Mouse (Mus musculus) lung, embryonic 14.5 days (tissue): ENCODE data around the gene Pdcd1lg2. TPM values are rescaled to one million over a fixed set of nuclear protein-coding genes. Genes with fewer than 3 reads are reported as not detected.
"Not testable (repeated sequence)": the region's sequence is repeated elsewhere in the genome, so short reads cannot be mapped to it uniquely, and the experiment has no call there.

Source experiments
- ATAC-seq: fragments of 200-750 bp; cut with Nextera tagmentation; 2 replicates; pipeline ENCODE4 v1.8.0; 2017; ENCODE audit warnings: mild to moderate bottlenecking, moderate TSS enrichment, moderate library complexity; ENCODE audit not compliant: insufficient read depth
- DNase-seq: peaks from one replicate; pipeline ENCODE4 v3.0.0-alpha.2; 2015
- H3K27ac ChIP-seq: fragments of 300-500 bp; sonication (generic); 2 replicates; pipeline ENCODE4 v1.5.1; 2014; ENCODE audit warnings: low read depth, mild to moderate bottlenecking, moderate library complexity
- H3K27me3 ChIP-seq: fragments of 300-500 bp; sonication (generic); 2 replicates; pipeline ENCODE4 v1.6.1; 2014; ENCODE audit warnings: low read length, control low read depth; ENCODE audit not compliant: insufficient read depth
- H3K36me3 ChIP-seq: fragments of 300-500 bp; sonication (generic); 2 replicates; pipeline ENCODE4 v1.6.1; 2014; ENCODE audit warnings: control low read depth; ENCODE audit not compliant: insufficient read depth
- H3K4me1 ChIP-seq: fragments of 300-500 bp; sonication (generic); 2 replicates; pipeline ENCODE4 v1.6.1; 2014; ENCODE audit warnings: antibody characterized with exemption, control low read depth; ENCODE audit not compliant: insufficient read depth
- H3K4me2 ChIP-seq: fragments of 300-500 bp; sonication (generic); 2 replicates; pipeline ENCODE4 v1.6.1; 2014; ENCODE audit warnings: mild to moderate bottlenecking
- H3K4me3 ChIP-seq: fragments of 300-500 bp; sonication (generic); 2 replicates; pipeline ENCODE4 v1.5.1; 2014; ENCODE audit warnings: low read depth, low read length
- H3K9ac ChIP-seq: fragments of 300-500 bp; sonication (generic); 2 replicates; pipeline ENCODE4 v1.6.1; 2014
- H3K9me3 ChIP-seq: fragments of 300-500 bp; sonication (generic); 2 replicates; pipeline ENCODE4 v1.6.1; 2016; ENCODE audit warnings: low read depth, low read length, control low read depth
- CTCF ChIP-seq: IDR thresholded peaks from 2 replicates; pipeline ENCODE4 v1.5.1; 2016; ENCODE audit warnings: antibody characterized with exemption, low read depth
- WGBS: fragments of 180-500 bp; shearing (Covaris S2); extraction: QIAGEN DNeasy Blood & Tissue Kit; methylation state at CpG from one replicate; pipeline ENCODE4 v1.1.7; 2014; 5-methylcytosine and 5-hydroxymethylcytosine counted together
- polyA plus RNA-seq: library from polyadenylated mRNA; unstranded; fragments of >200 nt; fragmentation: Nextera tagmentation; extraction: Ambion mirVana; gene quantifications from 2 replicates; pipeline ENCODE4 v1.2.1, GENCODE M21; 2014

The Pdcd1lg2 gene
- polyA plus RNA-seq, 1 experiment from 2014 or later: not detected

- WGBS: 85% methylated on average over 18 of the region's 18 CpGs
These were observed 4.4 kb upstream of the Pdcd1lg2 start for GRCm38 (mm10) chr19:29406042-29407017.

DNA sequence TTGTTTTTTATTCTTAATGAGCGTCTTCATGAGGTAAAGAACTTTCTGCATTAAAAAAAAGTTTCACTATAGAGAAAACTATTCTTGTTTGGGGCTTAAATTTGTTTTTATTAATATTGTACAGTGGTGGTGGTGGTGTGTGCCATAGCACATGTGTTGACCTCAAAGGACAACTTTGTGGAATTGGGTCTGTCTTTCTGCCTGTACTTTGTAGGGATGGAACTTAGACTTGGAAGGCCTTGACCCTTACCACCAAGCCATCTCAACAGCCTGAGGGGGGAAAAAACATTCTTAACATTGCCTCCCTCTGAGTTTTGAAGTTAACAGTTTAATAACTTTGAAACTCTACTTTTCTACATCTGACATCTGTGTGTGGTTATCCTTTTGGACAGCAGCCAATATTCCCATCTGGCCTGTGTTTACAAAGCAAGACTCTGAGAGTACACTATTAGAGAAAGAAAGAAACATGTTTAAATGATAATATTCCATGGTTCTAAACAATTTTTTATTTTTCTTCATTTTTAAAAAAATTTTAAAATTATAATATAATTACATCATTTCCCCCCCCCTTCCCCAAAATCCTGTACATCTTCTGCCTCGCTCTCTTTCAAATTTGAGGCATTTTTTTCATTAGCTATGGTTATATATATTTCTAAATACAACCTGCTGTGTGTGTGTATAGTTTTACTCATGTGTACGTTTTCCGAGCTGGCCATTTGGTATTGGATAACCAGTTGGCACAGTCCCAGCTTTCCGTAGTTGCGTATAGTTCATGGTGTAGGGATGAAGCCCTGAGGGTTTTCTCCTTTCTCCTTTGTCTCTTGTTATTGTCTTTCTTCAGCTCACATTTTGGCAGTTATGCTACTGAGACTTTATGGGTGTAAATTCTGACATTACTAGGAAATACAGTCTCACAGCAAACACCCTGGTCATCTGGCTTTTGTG is 2.0 kb downstream of the Pdcd1lg2 start:
- ATAC-seq: peak; percentile 90; the same call in 1 of the 2 replicates
- peak; percentile 91 for DNase-seq
- WGBS: 43% methylated on average over 6 of the region's 6 CpGs
- peak overlapping the region; percentile 56 for H3K27ac ChIP-seq
- H3K36me3 ChIP-seq: no peaks in the 10 kb centered on the region
- H3K9ac ChIP-seq: no peak overlapping the region
- H3K9me3 ChIP-seq: no peaks in the 10 kb centered on the region
- H3K4me3 ChIP-seq: no peak overlapping the region
- peaks cover 8% of the 10 kb centered on the region; the same call in 1 of the 2 replicates for H3K4me1 ChIP-seq
- H3K27me3 ChIP-seq: no peaks in the 10 kb centered on the region
- 0 out of 2 replicates have a peak overlapping the region, but pooled peaks have one; percentile 2 for H3K4me2 ChIP-seq
- TF ChIP-seq CTCF: no peak

More at GRCm38 (mm10) chr19:29406042-29407017, 4.4 kb upstream of the Pdcd1lg2 start:
- 0 out of 2 replicates have a peak, but pooled peaks cover 3% of the 10 kb centered on the region for H3K4me1 ChIP-seq
- no peak for ATAC-seq
- no peak overlapping the region for H3K4me2 ChIP-seq
- H3K36me3 ChIP-seq: no peaks in the 10 kb centered on the region
- TF ChIP-seq CTCF: no peak
- DNase-seq: no peak
- no peak overlapping the region for H3K4me3 ChIP-seq
- H3K9me3 ChIP-seq: no peaks in the 10 kb centered on the region
- no peak overlapping the region for H3K27ac ChIP-seq
- no peaks in the 10 kb centered on the region for H3K27me3 ChIP-seq
- H3K9ac ChIP-seq: no peak overlapping the region

GRCm38 (mm10) chr19:29414513-29414912 is 3.8 kb downstream of the Pdcd1lg2 start:
- Histone ChIP-seq H3K4me3 (no peak overlapping the region), H3K4me2 (no peak overlapping the region), H3K9ac (no peak overlapping the region), H3K9me3 (no peaks in the 10 kb centered on the region), H3K27me3 (no peaks in the 10 kb centered on the region), H3K4me1 (peaks cover 5% of the 10 kb centered on the region), H3K27ac (no peak overlapping the region), H3K36me3 (no peaks in the 10 kb centered on the region)
- DNase-seq (no peak), ATAC-seq (no peak)
- 80% methylated on average over 3 of the region's 3 CpGs for whole genome bisulfite sequencing
- TF ChIP-seq CTCF: no peak

- H3K27ac ChIP-seq, H3K4me1 ChIP-seq, H3K4me2 ChIP-seq, H3K4me3 ChIP-seq, H3K27me3 ChIP-seq, H3K36me3 ChIP-seq, H3K9me3 ChIP-seq, ATAC-seq, H3K9ac ChIP-seq, DNase-seq: not testable (repeated sequence)
These were observed 4.2 kb downstream of the Pdcd1lg2 start for GRCm38 (mm10) chr19:29414917-29415316.

GRCm38 (mm10) chr19:29416393-29416902 is 5.7 kb downstream of the Pdcd1lg2 start:
- no peak for ATAC-seq
- no peaks in the 10 kb centered on the region for H3K27me3 ChIP-seq
- no peak for TF ChIP-seq CTCF
- H3K27ac ChIP-seq: no peak overlapping the region
- H3K9me3 ChIP-seq: no peaks in the 10 kb centered on the region
- H3K4me1 ChIP-seq: peaks cover 5% of the 10 kb centered on the region
- H3K9ac ChIP-seq: no peak overlapping the region
- DNase-seq: no peak
- H3K36me3 ChIP-seq: no peaks in the 10 kb centered on the region
- WGBS: 41% methylated on average over 3 of the region's 3 CpGs
- no peak overlapping the region for H3K4me2 ChIP-seq
- H3K4me3 ChIP-seq: no peak overlapping the region

DNA sequence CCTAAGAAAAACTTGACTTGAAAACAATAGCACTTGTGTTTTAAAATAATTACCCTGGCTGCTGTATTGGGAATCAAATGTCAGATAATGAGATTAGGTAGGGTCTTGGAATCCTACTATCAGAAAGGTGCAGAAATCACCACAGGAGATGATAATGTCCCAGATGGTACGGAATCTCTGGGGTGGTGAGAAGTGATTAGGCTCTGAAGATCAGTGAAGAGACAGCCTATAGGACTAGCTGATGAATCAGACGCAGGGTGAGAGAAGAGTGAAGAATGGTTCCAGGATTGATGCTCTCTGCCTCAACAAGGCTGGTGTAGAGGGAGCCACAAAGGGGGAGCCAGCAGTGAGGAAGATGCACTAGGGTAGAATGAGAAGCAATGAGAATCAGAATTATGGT is 6.5 kb downstream of the Pdcd1lg2 start:
- 62% methylated on average over 2 of the region's 2 CpGs for WGBS
- no peaks in the 10 kb centered on the region for H3K27me3 ChIP-seq

More for the DNA sequence above, 6.5 kb downstream of the Pdcd1lg2 start:
- TF ChIP-seq CTCF: no peak
- Histone ChIP-seq H3K4me3 (no peak overlapping the region), H3K9ac (no peak overlapping the region), H3K4me2 (no peak overlapping the region), H3K9me3 (no peaks in the 10 kb centered on the region), H3K27ac (no peak overlapping the region), H3K36me3 (no peaks in the 10 kb centered on the region), H3K4me1 (peaks cover 5% of the 10 kb centered on the region)
- no peak for ATAC-seq
- DNase-seq: no peak
